Mouse (Mus musculus) hindbrain, embryonic 11.5 days (tissue): ENCODE results near the gene Mfsd4a. TPM values are rescaled to one million over a fixed set of nuclear protein-coding genes. Genes with fewer than 3 reads are reported as not detected.

ENCODE experiments used
- ATAC-seq: fragments of 200-750 bp; cut with Nextera tagmentation; 2 replicates; pipeline ENCODE4 v1.8.0; 2017; ENCODE audit warnings: mild to moderate bottlenecking, moderate TSS enrichment, moderate library complexity; ENCODE audit not compliant: low FRiP score
- DNase-seq: peaks from one replicate; pipeline ENCODE4 v3.0.0-alpha.2; 2015; ENCODE audit warnings: low spot score
- H3K27ac ChIP-seq: fragments of 300-500 bp; sonication (generic); 2 replicates; pipeline ENCODE4 v1.5.1; 2014; ENCODE audit warnings: mild to moderate bottlenecking, low read depth, low read length
- H3K27me3 ChIP-seq: fragments of 300-500 bp; sonication (generic); 2 replicates; pipeline ENCODE4 v1.6.1; 2014; ENCODE audit warnings: mild to moderate bottlenecking, low read length, moderate library complexity, mixed read lengths; ENCODE audit not compliant: control insufficient read depth, insufficient read depth
- H3K36me3 ChIP-seq: fragments of 300-500 bp; sonication (generic); 2 replicates; pipeline ENCODE4 v1.6.1; 2014; ENCODE audit warnings: mild to moderate bottlenecking, low read length, moderate library complexity, mixed read lengths; ENCODE audit not compliant: control insufficient read depth, insufficient read depth
- H3K4me1 ChIP-seq: fragments of 300-500 bp; sonication (generic); replicated peaks from 2 replicates; pipeline ENCODE4 v1.6.1; 2014; ENCODE audit warnings: low read length, mixed read lengths; ENCODE audit not compliant: control insufficient read depth, insufficient read depth
- H3K4me2 ChIP-seq: fragments of 300-500 bp; sonication (generic); replicated peaks from 2 replicates; pipeline ENCODE4 v1.6.1; 2014; ENCODE audit warnings: mild to moderate bottlenecking, low read depth, low read length
- H3K4me3 ChIP-seq: fragments of 300-500 bp; sonication (generic); 2 replicates; pipeline ENCODE4 v1.5.1; 2014; ENCODE audit warnings: low read depth, low read length
- H3K9ac ChIP-seq: fragments of 300-500 bp; sonication (generic); 2 replicates; pipeline ENCODE4 v1.6.1; 2014; ENCODE audit warnings: low read depth, low read length
- H3K9me3 ChIP-seq: fragments of 300-500 bp; sonication (generic); 2 replicates; pipeline ENCODE4 v1.6.1; 2016; ENCODE audit warnings: low read length; ENCODE audit not compliant: control insufficient read depth
- WGBS: fragments of 180-500 bp; shearing (Covaris S2); extraction: QIAGEN DNeasy Blood & Tissue Kit; methylation state at CpG from one replicate; pipeline ENCODE4 v1.1.7; 2014; 5-methylcytosine and 5-hydroxymethylcytosine counted together
- polyA plus RNA-seq: library from polyadenylated mRNA; unstranded; fragments of >200 nt; fragmentation: Nextera tagmentation; extraction: Ambion mirVana; gene quantifications from 2 replicates; pipeline ENCODE4 v1.2.1, GENCODE M21; 2014

Mfsd4a gene
- polyA plus RNA-seq, 1 experiment from 2014 or later, result 11.0 TPM

GRCm38 (mm10) chr1:132078413-132078812 lies 10.6 kb upstream of the Mfsd4a start:
- Histone ChIP-seq H3K36me3 (no peaks in the 10 kb centered on the region), H3K9ac (no peak overlapping the region), H3K27me3 (no peaks in the 10 kb centered on the region), H3K9me3 (no peaks in the 10 kb centered on the region), H3K4me3 (no peak overlapping the region), H3K4me1 (no peaks in the 10 kb centered on the region), H3K27ac (no peak overlapping the region), H3K4me2 (no peak overlapping the region)
- 95% methylated on average over 2 of the region's 2 CpGs for WGBS
- no peak for ATAC-seq
- DNase-seq, result no peak

GRCm38 (mm10) chr1:132075576-132075975 lies 7.7 kb upstream of the Mfsd4a start:
- no peak overlapping the region for H3K4me2 ChIP-seq
- no peak overlapping the region for H3K4me3 ChIP-seq
- no peak overlapping the region for H3K9ac ChIP-seq
- no peak overlapping the region for H3K27ac ChIP-seq
- 88% methylated on average over 10 of the region's 10 CpGs for WGBS
- H3K27me3 ChIP-seq, result no peaks in the 10 kb centered on the region
- H3K9me3 ChIP-seq, result no peaks in the 10 kb centered on the region
- DNase-seq (no peak), ATAC-seq (no peak)
- no peaks in the 10 kb centered on the region for H3K4me1 ChIP-seq
- H3K36me3 ChIP-seq, result no peaks in the 10 kb centered on the region

- 88% methylated on average over 3 of the region's 3 CpGs for WGBS
- no peak for DNase-seq
- ATAC-seq, result no peak
- no peaks in the 10 kb centered on the region for H3K9me3 ChIP-seq
- H3K27me3 ChIP-seq, result peaks cover 21% of the 10 kb centered on the region
- H3K27ac ChIP-seq, result no peak overlapping the region
- H3K9ac ChIP-seq, result no peak overlapping the region
- no peak overlapping the region for H3K4me2 ChIP-seq
- H3K36me3 ChIP-seq, result no peaks in the 10 kb centered on the region
- H3K4me3 ChIP-seq, result no peak overlapping the region
- H3K4me1 ChIP-seq, result peaks cover 5% of the 10 kb centered on the region
Measured at GRCm38 (mm10) chr1:132070659-132071058, 2.8 kb upstream of the Mfsd4a start.

GRCm38 (mm10) chr1:132069436-132069835 lies 1.6 kb upstream of the Mfsd4a start:
- Histone ChIP-seq H3K4me1 (peaks cover 5% of the 10 kb centered on the region), H3K27ac (no peak overlapping the region), H3K27me3 (peaks cover 23% of the 10 kb centered on the region), H3K9me3 (no peaks in the 10 kb centered on the region), H3K9ac (no peak overlapping the region), H3K4me2 (no peak overlapping the region), H3K36me3 (no peaks in the 10 kb centered on the region), H3K4me3 (no peak overlapping the region)
- 85% methylated on average over 8 of the region's 8 CpGs for WGBS
- ATAC-seq (no peak), DNase-seq (no peak)

- WGBS, result 80% methylated on average over 8 of the region's 8 CpGs
- no peak overlapping the region for H3K27ac ChIP-seq
- peaks cover 23% of the 10 kb centered on the region for H3K27me3 ChIP-seq
- no peaks in the 10 kb centered on the region for H3K9me3 ChIP-seq
- no peak for ATAC-seq
- no peaks in the 10 kb centered on the region for H3K36me3 ChIP-seq
- peaks cover 5% of the 10 kb centered on the region for H3K4me1 ChIP-seq
- no peak for DNase-seq
- no peak overlapping the region for H3K4me3 ChIP-seq
- no peak overlapping the region for H3K4me2 ChIP-seq
- no peak overlapping the region for H3K9ac ChIP-seq
Measured at GRCm38 (mm10) chr1:132065475-132066172, 2.2 kb downstream of the Mfsd4a start.

- H3K4me2 ChIP-seq, result no peak overlapping the region
- H3K4me1 ChIP-seq, result peaks cover 5% of the 10 kb centered on the region
- H3K27me3 ChIP-seq, result peaks cover 23% of the 10 kb centered on the region
- H3K27ac ChIP-seq, result no peak overlapping the region
- 67% methylated on average over 1 of the region's 1 CpGs for WGBS
- H3K36me3 ChIP-seq, result no peaks in the 10 kb centered on the region
- H3K4me3 ChIP-seq, result no peak overlapping the region
- H3K9ac ChIP-seq, result no peak overlapping the region
- ATAC-seq, result no peak
- H3K9me3 ChIP-seq, result no peaks in the 10 kb centered on the region
- DNase-seq, result no peak
Measured at GRCm38 (mm10) chr1:132065001-132065400, 2.9 kb downstream of the Mfsd4a start.

- Histone ChIP-seq H3K4me2 (no peak overlapping the region), H3K4me1 (peaks cover 5% of the 10 kb centered on the region), H3K27me3 (peaks cover 16% of the 10 kb centered on the region), H3K27ac (no peak overlapping the region), H3K36me3 (no peaks in the 10 kb centered on the region), H3K9me3 (no peaks in the 10 kb centered on the region), H3K4me3 (no peak overlapping the region), H3K9ac (no peak overlapping the region)
- no peak for DNase-seq
- WGBS, result 81% methylated on average over 4 of the region's 4 CpGs
- ATAC-seq, result no peak
Measured at GRCm38 (mm10) chr1:132063096-132063495, 4.8 kb downstream of the Mfsd4a start.

GRCm38 (mm10) chr1:132061750-132062541 lies 5.9 kb downstream of the Mfsd4a start:
- Histone ChIP-seq H3K27ac (no peak overlapping the region), H3K9ac (no peak overlapping the region), H3K4me2 (no peak overlapping the region), H3K4me3 (no peak overlapping the region), H3K27me3 (peaks cover 9% of the 10 kb centered on the region), H3K36me3 (no peaks in the 10 kb centered on the region), H3K4me1 (no peaks in the 10 kb centered on the region), H3K9me3 (no peaks in the 10 kb centered on the region)
- 63% methylated on average over 6 of the region's 6 CpGs for WGBS
- DNase-seq, result no peak
- ATAC-seq, result no peak
